Mouse (Mus musculus) kidney, postnatal 14 days (tissue): Measurements from ENCODE around the gene Fxyd1.

Source experiments
- DNase-seq: peaks from one replicate; pipeline ENCODE4 v3.0.0; 2022; ENCODE audit warnings: mixed read lengths

The Fxyd1 gene

GRCm38 (mm10) chr7:31051321-31052021 is 5.5 kb downstream of the Fxyd1 start, which contains the start of gene Fxyd7:
Fxyd7 (minus strand) TSS chr7:31051467.
- no peak for DNase-seq

DNA sequence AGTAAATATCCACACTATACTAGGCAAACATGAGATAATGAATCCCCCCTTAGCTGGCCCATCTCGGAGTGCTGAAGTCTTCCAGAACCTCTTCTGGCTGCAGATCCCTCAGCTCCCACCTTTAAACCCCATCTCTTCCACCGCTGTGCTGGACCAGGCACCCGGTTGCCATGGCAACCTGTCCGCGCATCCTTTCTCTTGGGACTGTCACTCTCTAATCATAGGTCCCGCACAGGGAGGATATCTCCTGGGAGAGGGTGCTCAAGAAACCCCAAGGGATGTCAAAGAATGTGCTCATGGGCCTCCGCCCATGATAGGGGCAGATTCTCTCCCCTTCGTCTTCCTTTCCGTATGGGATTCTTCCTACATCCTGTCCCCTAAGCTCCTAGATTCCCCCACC is 6.1 kb downstream of the Fxyd1 start:
- no peak for DNase-seq

DNA sequence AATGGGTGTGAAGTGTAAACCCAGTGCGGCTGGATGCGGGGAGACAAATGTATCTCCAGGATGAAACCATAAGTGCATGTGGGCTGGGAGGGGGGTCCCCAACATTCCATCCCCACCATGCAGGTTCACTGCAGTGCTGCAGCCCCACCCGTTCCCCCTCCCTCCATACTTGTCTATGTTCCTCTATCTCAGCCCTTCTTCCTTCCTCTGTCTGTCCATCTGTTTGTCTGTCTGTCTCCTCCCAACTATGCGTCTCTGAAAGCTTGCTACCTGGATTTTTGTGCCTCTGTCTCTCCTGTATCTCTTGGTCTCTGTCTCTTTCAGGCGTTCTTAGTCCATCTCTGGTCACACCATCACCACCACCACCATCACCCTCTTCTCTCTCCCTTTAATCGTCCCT is 6.5 kb downstream of the Fxyd1 start:
- no peak for DNase-seq

DNA sequence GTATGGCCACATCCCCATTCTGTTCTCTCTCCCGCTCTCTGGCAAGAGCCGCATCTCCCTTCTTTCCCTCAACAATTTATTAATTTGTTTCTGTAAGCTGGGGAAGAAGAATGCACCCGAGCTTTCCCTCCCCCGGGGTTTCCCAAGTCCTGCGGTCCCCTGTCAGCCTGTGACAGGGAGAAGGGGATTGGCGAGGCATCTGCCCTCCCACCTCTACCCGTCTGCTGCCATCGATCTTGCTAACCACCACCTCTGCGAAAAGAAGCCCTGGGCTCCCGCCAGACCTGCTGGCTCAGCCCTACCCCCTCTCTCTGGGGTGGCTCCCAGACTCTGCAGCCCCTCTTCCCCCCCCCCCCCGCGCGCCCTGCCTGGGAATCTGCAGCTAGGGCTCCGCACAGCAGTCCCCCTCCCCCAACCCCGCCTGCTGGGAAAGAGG is 7.1 kb downstream of the Fxyd1 start:
- DNase-seq = no peak

DNA sequence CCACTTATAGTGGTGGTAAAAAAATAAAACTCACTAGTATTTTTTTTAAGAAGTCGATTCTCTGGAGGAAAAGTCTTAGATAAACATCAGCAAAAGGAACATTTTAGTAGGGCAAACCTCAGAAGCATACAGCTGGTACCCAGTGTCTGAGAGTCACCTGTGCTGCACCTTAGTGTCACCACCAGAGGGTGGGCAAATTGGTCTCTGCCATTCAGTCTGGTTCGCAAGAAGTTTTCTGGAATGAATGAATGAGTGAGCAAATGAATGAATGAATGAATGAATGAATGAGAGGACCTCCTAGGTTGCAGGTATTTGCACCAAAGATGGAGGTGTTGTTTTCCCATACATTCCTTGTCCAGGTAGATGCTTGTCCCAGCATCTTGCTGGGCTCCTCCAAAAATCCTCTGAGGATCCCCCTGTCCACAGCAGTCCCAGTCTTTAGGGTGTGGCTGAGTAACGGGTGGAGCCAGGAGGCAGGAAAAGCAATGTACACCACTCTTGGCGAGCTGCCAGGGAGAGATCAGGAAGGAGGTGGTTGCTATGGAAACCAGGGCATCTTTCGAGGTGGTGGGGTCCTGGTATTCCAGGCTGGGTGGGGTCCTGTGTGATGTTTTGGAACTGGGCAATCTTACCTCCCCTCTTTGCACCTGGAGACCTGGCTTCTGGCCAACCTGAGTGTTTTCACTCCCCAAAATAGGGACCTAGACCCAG is 7.7 kb downstream of the Fxyd1 start:
- no peak for DNase-seq

GRCm38 (mm10) chr7:31042431-31042910 is 14.5 kb downstream of the Fxyd1 start, which contains the start of gene Fxyd5:
Fxyd5 (minus strand) TSS chr7:31042481.
- no peak for DNase-seq

DNA sequence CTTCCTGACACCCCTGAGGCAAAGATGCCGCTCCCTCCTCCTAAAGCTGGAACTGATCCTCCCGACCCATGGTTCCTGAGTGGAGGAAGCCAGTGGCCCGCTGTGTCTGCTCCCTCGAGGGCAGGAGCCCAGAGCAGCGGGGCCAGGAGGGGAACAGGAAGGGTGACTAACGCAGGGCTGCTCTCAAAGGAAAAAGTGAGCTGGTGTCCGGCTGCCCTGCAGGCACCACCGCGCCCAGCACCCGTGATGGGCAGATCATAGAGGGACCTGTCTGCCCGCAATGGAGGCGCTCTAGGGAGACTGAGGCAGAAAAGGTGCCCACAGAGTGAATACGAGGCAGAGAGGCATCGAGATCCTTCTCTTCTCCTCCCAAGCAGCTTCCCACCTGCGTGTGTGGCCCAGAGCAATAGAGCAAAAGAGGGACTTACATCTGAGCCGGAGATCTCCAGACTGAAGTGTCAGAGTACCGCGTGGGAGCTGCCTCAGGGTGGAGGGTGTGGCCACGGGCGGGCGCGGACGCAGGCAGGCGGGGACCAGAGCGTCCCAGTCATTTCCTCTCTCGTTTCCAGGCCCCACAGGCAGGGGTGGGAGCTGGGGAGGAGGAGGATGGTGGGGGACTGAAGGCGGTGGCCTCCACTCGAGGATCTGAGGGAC is 15.2 kb downstream of the Fxyd1 start:
- DNase-seq = peak; percentile 66

DNA sequence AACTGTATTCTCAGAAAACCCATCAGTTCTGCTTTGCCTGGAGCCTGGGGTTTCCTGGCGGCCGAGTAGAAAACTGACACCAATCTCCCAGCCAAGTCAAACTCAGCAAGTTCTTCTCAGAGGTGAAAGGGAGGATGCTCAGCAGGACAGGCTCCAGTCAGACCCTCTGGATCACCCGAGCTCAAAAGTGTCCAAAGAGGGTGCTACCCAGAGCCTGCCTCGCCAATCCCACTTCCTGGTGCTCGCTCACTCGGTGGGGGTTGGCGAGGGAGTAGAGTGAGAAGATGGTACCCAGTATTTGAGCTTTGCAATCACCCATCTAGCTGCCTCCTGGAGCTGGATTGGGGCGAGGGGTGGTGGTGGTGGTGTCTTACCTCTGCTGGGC is 16.0 kb downstream of the Fxyd1 start:
- DNase-seq = no peak

GRCm38 (mm10) chr7:31040281-31041022 is 16.5 kb downstream of the Fxyd1 start:
- no peak for DNase-seq

DNA sequence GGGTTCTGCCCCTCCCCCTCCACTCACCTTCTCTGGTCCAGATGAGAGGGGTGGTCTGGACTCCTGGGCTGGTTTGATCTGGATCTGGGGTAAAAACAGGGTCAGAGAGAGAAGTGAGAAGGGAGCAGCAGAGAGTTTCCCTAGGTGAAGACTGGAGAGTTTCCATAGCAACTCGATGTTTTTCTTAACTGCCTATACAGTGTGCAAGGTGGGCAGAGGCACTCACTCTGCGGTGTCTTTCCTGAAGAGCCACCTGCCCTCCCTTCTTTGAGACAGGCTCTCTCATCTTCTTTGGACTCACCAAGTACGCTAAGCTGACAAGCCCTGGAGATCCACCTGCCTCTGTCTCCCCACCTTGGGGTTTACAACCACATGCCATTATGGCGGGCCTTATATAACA is 18.0 kb downstream of the Fxyd1 start:
- DNase-seq = no peak

GRCm38 (mm10) chr7:31037675-31038074 is 19.3 kb downstream of the Fxyd1 start:
- DNase-seq = no peak

DNA sequence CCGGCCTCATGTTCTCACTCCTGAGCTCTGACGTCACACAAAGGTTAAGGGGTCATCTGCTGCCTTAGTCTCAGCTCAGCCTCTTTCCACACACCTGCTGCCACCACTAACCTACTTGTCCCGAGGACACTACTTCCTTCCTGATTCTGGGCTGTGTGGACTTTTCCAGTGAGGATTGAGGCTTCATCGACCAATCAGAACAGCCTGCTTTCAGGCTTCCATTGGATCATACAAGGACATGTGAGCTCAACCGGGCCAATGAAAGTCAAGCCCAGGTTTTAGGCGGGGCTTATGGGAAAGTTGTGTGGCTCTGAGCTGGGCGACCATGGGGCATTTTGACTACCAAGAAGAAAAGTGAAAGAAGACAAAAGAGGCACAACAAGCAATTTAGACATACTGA is 20.1 kb downstream of the Fxyd1 start:
- DNase-seq = no peak

DNA sequence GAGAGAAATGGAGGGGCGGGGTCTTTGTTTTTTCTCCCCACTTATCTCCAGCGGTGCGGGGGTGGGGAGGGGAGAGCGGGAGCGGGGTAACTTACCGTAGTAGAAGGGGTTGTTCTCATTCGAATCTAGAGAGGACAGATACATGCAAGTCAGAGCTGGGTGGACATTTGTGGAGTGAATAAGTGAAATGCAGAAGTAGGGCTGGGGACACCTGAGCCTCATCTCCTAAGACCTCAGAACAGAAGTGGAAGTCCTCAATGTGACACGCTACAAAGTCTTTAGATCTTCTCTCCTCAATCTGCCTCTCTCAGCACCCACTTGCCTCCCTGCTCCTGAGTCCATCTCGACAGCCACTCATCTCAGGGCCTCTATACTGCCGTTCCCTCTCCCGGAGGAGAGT is 21.7 kb downstream of the Fxyd1 start:
- DNase-seq = no peak

DNA sequence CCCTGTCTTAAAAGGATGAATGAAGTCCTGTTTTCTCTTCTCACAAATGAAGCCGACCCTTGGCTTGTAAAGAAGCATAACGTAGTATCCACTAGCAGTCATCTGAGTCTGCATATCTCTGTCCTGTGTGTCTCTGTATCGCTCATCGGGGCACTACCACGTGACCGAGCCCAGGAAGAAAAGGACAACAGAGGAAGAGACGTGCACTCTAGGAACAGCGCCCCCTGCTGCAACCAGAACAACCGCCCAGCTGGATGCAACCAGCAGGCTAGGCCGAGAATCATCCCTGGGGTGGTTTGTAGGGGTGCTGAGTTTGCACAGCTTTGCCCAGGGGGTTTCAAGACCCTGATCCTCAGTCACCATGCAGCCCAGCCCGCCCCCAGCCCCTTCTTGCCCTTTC is 22.2 kb downstream of the Fxyd1 start:
- DNase-seq = no peak

DNA sequence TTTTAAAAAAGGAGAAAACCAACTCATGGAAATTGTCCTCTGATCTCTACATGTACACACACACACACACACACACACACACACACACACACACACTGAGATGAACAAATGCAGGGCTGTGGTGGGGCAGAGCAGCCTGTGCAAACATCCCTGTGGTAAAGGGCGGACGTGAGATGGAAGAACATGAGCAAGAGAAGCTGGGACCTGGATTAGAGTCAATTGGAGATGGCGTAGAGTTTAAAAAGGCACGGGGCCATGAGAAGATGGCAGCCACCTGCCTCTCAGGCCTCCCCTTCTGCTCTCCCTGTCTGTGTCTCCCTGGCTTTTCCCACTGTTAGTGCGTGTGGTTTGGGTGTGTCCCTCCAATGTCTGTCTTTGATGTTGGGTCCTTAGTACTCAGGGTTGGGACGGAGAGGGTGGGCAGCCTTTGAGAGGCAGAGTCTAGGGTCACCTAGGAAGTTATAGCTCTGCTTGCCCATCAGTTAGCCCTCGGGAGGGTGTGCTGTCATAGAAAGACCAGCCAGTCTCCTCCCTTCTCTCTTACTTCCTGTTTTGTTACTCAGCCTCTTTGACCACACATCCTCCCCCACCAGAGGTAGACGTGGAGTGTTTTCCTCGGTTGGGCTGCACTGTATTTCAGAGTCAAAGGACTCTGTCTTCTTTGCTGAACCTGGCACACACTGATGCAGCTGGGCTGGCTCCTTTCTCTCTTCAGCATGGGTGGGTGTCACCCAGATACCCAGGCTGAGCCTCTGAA is 23.4 kb downstream of the Fxyd1 start:
- DNase-seq = no peak

GRCm38 (mm10) chr7:31031731-31032130 is 25.3 kb downstream of the Fxyd1 start:
- DNase-seq = no peak

- no peak for DNase-seq
Observed at GRCm38 (mm10) chr7:31030717-31031116, 26.3 kb downstream of the Fxyd1 start.

DNA sequence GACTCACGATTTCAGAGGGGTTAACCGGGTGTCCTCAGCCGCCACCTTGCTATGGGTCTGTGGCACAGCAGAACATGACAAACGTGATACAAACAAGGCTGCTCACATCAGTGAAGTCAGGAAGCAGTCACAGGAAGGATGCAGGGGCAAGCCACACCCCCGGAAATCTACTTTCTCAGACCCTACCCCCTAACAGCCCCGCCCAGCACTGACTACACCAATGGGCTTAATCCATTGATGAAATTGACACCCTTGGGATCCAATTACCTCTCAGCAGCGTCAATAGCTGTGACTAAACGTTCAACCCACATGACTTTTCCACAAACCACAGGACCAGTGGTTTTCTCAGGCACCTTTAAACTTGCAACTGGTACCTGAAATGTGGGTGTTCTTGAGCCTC is 28.4 kb downstream of the Fxyd1 start:
- DNase-seq = no peak

DNA sequence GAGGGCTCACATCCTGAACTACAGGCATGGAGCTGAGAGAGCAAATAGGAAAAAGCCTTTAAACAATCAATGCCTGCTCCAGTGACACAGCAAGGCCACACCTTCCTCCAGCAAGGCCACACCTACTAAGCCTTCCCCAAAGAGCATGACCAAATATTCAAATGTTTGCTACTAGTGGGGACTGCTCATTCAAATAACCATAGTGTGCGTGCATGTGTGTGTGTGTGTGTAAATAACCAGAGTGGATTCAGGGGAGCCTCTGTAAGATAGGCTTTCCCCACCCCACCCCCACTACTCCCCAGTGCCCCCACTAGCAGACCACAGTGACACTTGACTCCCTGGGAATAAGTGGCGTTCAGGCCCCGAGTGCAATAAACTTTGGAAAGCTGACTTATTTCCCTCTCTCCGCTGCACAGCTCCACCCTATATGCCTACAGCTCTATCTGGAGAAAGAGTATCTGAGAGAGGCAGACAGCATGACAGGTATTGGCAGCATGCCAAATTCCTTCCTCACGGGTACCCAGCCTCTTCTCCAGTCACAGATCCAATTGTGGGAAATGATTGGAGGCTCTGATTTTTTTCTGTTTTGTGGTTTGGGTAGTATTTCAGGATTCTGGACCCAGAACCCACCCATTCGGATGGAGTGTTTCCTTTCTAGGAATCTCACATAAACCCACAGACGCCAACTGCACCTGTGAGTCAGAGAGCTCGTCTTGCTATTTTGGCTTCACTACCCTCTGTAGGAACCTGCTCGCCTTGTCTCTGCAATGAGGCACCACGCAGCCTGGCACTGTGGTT is 39.7 kb downstream of the Fxyd1 start:
- peak; percentile 62 for DNase-seq

DNA sequence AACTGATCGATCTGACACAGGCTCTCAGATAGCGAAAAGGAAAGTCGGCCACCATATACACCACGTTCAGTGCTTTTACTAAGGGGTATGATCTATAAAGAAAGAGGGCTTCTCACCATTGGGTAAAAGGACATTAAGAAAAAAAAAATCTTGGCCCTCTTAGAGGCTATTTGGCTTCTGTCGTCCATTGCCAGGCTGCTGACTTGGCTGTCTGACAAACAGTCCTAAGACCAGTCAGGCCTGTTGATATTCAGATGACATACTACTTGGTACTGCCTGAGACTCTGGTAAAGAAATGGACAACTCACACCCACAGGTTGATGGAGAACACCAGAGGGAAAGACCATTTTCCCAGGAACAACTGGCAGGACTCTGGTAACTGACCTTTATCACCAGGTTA is 44.0 kb downstream of the Fxyd1 start:
- DNase-seq = no peak

DNA sequence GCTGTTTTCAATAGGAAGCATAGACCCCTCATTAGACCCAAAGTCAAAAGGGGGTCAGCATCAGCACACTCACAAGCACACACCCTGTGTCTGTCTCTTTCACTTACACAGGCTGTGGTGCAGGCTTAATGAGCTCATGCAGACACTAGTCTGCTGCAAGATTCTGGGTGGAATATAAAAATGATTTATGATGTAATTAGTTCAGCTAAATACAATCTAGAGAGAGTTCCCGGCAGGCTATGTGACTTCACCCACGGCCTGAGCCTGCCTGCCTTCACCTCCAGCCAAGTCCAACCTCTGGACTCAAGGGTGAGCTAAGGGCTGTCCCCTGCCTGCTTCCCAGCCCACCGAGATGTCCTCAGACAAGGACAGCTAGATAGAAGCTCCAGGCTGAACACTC is 48.1 kb downstream of the Fxyd1 start:
- DNase-seq = peak; percentile 18
